Mouse (Mus musculus): ENCODE results near the gene Rps6kl1.

Rps6kl1 gene

GRCm38 (mm10) chr12:85140036-85140701, 10.9 kb downstream of the Rps6kl1 start:
- no peak for DNase-seq (ENCODE audit: low spot score)

GRCm38 (mm10) chr12:85136627-85137026, 14.4 kb downstream of the Rps6kl1 start:
- DNase-seq (ENCODE audit: low spot score) = no peak

GRCm38 (mm10) chr12:85135513-85136470, 15.3 kb downstream of the Rps6kl1 start:
- DNase-seq (ENCODE audit: low spot score) = no peak

- DNase-seq (ENCODE audit: low spot score) = no peak
These were observed 16.8 kb downstream of the Rps6kl1 start for GRCm38 (mm10) chr12:85134043-85134794.

GRCm38 (mm10) chr12:85131361-85131760, 19.7 kb downstream of the Rps6kl1 start:
- no peak for DNase-seq (ENCODE audit: low spot score)

- DNase-seq (ENCODE audit: low spot score) = no peak
These were observed 21.6 kb downstream of the Rps6kl1 start for GRCm38 (mm10) chr12:85129426-85129978.

- DNase-seq (ENCODE audit: low spot score) = no peak
These were observed 24.0 kb downstream of the Rps6kl1 start for GRCm38 (mm10) chr12:85126986-85127603.

GRCm38 (mm10) chr12:85124751-85125150, 26.3 kb downstream of the Rps6kl1 start:
- DNase-seq (ENCODE audit: low spot score) = no peak

- no peak for DNase-seq (ENCODE audit: low spot score)
These were observed 27.4 kb downstream of the Rps6kl1 start for GRCm38 (mm10) chr12:85123645-85124044.

GRCm38 (mm10) chr12:85123108-85123530, 27.9 kb downstream of the Rps6kl1 start:
- DNase-seq (ENCODE audit: low spot score) = no peak

- no peak for DNase-seq (ENCODE audit: low spot score)
These were observed 29.1 kb downstream of the Rps6kl1 start for GRCm38 (mm10) chr12:85121806-85122459.

GRCm38 (mm10) chr12:85115678-85116077, 35.4 kb downstream of the Rps6kl1 start:
- no peak for DNase-seq (ENCODE audit: low spot score)

- DNase-seq (ENCODE audit: low spot score) = no peak
These were observed 37.1 kb downstream of the Rps6kl1 start for GRCm38 (mm10) chr12:85113917-85114316.

GRCm38 (mm10) chr12:85113337-85113736, 37.7 kb downstream of the Rps6kl1 start:
- no peak for DNase-seq (ENCODE audit: low spot score)

- DNase-seq (ENCODE audit: low spot score) = no peak
These were observed 38.4 kb downstream of the Rps6kl1 start for GRCm38 (mm10) chr12:85112550-85113251.

- DNase-seq (ENCODE audit: low spot score) = peak; percentile 86
These were observed 40.1 kb downstream of the Rps6kl1 start, which contains the start of the genes Prox2 and Dlst for GRCm38 (mm10) chr12:85110698-85111592. Gene Prox2, minus strand, starts transcription at chr12:85110759. Gene Dlst, plus strand, starts transcription at chr12:85110833.

GRCm38 (mm10) chr12:85110011-85110697, 40.9 kb downstream of the Rps6kl1 start:
- DNase-seq (ENCODE audit: low spot score) = no peak

- no peak for DNase-seq (ENCODE audit: low spot score)
These were observed 41.6 kb downstream of the Rps6kl1 start for GRCm38 (mm10) chr12:85109426-85109825.

- DNase-seq (ENCODE audit: low spot score) = no peak
These were observed 42.4 kb downstream of the Rps6kl1 start for GRCm38 (mm10) chr12:85108643-85109042.
